Mouse (Mus musculus) cerebellum, postnatal 4 days (tissue): ENCODE measurements around the gene Gm10490.

ENCODE experiments used
- DNase-seq, 2 experiments: peaks; one replicate each; pipeline ENCODE4 v3.0.0; 2022; ENCODE audit warnings: low spot score in 2 of 2, mixed read lengths in 1 of 2

Gene Gm10490

DNA sequence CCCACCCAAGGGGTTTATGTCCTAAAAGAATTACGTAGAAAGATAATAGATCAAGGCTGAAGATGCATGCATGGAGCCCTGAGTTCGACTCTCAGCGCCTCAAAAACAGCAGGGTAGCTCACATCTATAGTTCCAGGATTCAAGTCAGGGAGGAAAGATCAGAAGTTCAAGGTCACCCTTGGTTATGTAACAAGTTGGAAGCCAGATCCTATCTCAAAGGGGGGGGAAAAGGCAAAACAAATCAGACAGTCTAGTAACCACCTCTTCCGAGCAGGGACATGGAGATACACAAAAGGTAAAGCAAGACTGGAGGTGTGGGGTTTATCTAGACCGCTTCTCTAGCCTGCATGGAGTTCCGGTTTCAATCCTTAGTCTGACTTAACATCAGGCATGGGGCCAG lies 16.9 kb downstream of the Gm10490 start:
- DNase-seq, result no peak

- no peak for DNase-seq
These were observed 17.8 kb downstream of the Gm10490 start for GRCm38 (mm10) chrX:7927116-7927515.

DNA sequence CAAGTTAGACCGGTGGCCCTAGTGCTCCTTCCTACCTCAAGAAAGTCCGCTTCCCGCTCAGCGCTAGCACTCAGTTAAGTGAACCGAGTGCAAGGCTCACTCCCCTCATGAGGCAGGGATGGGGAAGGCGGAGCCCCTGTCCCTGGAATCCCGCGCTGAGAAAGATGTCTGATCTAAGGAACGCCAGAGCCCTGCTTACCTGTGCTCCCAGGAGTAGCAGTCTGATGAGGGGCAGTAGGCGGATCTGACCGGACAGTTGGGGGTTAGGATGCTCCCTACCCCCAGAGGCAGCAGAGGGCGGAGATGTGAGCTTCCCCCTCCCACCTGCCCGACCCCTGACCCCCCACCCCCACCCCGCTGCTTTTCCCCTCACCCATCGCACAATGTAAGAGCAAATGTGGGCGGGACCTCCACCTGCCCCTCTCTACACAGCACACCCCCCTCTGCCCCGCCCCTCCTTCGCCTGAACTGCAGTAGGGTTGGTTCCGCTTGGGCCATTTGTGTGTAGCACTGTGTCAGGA lies 19.0 kb downstream of the Gm10490 start, which contains the start of gene Eras:
Gene Eras, minus strand, starts transcription at position 338 of the 521 bp plus-strand sequence.
- DNase-seq, result no peak

DNA sequence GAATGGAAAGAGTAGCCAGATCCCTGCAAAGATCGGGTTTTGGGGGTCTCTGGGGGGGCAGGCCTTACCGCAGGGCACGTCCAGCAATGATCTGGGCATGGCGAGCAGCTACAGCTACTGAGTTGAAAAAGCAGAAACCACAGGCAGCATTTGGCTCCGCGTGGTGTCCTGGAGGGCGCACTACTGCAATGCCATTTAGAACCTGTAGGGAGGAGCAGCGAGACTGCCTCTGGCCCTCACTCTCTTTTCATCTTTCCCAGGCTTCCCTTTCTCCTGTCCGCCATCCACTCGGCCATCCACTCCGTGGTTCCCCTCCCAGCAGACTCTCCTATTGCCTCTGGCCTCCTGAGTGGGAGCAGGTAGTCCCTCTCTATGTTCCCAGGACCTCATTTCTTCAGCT lies 27.5 kb downstream of the Gm10490 start:
- no peak for DNase-seq

- DNase-seq, result no peak
These were observed 28.3 kb downstream of the Gm10490 start for GRCm38 (mm10) chrX:7937667-7938066.

GRCm38 (mm10) chrX:7945618-7946017 lies 36.3 kb downstream of the Gm10490 start:
- DNase-seq, result no peak

GRCm38 (mm10) chrX:7947108-7947899 lies 38.0 kb downstream of the Gm10490 start, which contains the start of gene Hdac6:
Gene Hdac6, minus strand, starts transcription at chrX:7947889.
- peak in 1 of 2 experiments; percentile 15 for DNase-seq

DNA sequence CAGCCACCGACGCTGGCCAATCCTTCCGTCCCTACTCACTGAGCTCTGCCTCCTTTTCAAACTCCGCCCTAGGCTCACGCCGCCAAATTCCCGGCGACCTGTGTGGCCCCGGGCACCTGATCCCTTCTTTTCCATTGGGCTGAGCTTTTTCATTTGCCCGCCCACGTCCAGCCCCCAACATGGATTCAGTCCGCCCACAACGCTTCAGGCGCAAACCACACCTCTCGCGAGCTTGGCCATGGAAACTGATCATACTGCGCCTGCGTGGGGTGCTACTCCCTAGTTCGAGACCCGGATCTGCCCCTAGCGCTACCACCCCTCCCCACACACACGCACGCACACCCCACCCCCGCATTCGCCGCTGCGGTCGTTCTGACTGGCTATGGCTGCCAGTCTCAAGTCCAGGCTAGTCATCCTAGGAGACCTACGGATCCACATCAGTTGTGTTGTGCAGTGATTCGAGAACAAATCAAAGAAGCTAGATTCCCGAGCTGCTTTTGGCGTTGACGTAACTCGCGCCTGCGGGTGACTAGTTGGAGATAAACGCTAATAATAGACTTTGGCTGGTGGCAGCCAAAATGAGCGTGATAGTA lies 38.7 kb downstream of the Gm10490 start:
- DNase-seq, result peak; percentile 66 to 86

DNA sequence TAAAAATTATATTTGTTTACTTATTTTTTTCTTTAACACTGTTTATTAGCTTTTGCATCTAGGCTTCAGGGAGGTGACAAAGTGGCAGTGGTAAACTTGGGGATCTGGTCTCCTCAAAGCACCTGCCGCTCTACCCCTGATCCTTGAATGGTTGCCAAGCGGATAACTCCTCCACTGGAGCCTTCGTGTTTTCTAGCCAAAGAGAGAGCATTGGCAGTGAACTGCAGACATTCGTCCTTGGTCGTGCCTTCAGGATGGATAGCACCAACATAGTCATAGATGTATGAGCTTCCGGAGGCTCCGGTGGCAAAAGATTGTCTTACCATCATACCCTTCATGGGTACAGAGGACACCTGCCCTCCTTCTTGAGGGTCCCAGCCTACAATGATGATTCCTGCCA lies 40.7 kb downstream of the Gm10490 start:
- no peak for DNase-seq

DNA sequence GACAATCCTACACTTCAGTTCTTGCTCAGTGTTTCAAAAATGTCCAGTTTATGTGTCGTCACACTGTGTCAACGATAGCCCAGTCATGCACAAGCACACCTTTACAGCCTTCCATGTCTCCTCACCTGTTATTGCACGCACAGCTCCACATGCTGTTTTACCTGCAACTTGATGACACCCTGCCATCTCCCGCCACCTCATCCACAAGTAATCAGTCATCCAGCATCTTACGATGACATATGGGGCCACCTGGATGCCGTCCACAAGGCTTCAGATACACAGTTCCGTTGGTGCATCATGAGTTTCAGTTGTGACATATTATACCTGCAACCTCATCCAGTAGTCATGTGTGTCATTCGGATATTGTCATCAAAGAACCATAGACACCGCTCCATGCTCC lies 49.5 kb downstream of the Gm10490 start:
- DNase-seq, result no peak
